Mouse (Mus musculus): Measurements from ENCODE around the gene Naa15.

GRCm38 (mm10) chr3:51481059-51481458 is 66.1 kb downstream of the Naa15 start:
- no peak for TF ChIP-seq CTCF (IDR thresholded peaks at IDR 0.05; ENCODE audit: borderline replicate concordance, control insufficient read depth, extremely low read depth, insufficient read depth, low read length, poor library complexity)
- TF ChIP-seq POLR2A (IDR thresholded peaks at IDR 0.05; ENCODE audit: control insufficient read depth, extremely low read depth, insufficient read depth, low read length, poor library complexity) = no peak

Measured in thymus, adult 2 months (tissue).